Comparison of ENCODE assay signal across 16 mouse cellular contexts in genomic region chr8:109012655-109013054, GRCm38 (mm10).
DNase-seq lines count a peak whose midpoint lies in the region; ATAC-seq lines count a peak whose summit lies in the region.
"Had no signal": no experiment of that assay in that cellular context is flagged by ENCODE, and none has a peak within 500 bp of the region (broad histone marks: within the 10 kb centered on the region; RNA-seq: fewer than 3 reads in every experiment).

No protein-coding gene starts in this region.

- no peaks in the 10 kb centered on the region for H3K27me3 ChIP-seq in forebrain, embryonic 14.5 days (replicated peaks; ENCODE audit: control insufficient read depth, insufficient read depth, low read length)
- H3K27me3 ChIP-seq in forebrain, embryonic 10.5 days (ENCODE audit: poor library complexity, severe bottlenecking): peaks cover 21% of the 10 kb centered on the region; the same call in 1 of the 2 replicates
- no peaks in the 10 kb centered on the region for H3K27me3 ChIP-seq in embryonic facial prominence, embryonic 10.5 days (replicated peaks; ENCODE audit: low read depth, poor library complexity, severe bottlenecking)
- H3K27me3 ChIP-seq in midbrain, embryonic 10.5 days (ENCODE audit: low read depth, poor library complexity, severe bottlenecking): no peaks in the 10 kb centered on the region
- H3K27me3 ChIP-seq in neural tube, embryonic 14.5 days (ENCODE audit: control insufficient read depth, insufficient read depth, low read length): no peaks in the 10 kb centered on the region

- 19% methylated on average over 8 of the region's 8 CpGs for WGBS in forebrain, embryonic 14.5 days
- 34% methylated on average over 8 of the region's 8 CpGs for WGBS in forebrain, embryonic 10.5 days
- WGBS in embryonic facial prominence, embryonic 10.5 days: 44% methylated on average over 8 of the region's 8 CpGs
- WGBS in midbrain, embryonic 10.5 days: 31% methylated on average over 8 of the region's 8 CpGs
- WGBS in neural tube, embryonic 14.5 days: 5% methylated on average over 8 of the region's 8 CpGs

- DNase-seq in forebrain, embryonic 14.5 days (ENCODE audit: low spot score): peak; percentile 60
- DNase-seq in forebrain, embryonic 10.5 days (ENCODE audit: extremely low spot score, low spot score): no peak
- no peak for DNase-seq in embryonic facial prominence, embryonic 10.5 days (ENCODE audit: low spot score)
- no peak for DNase-seq in midbrain, embryonic 10.5 days (ENCODE audit: low spot score)
- no peak for DNase-seq in cerebellum, postnatal 36 days
- DNase-seq in heart, adult 11 months: no peak
- no peak for DNase-seq in kidney, postnatal 4 days
- DNase-seq: adrenal gland, adult 8-10 months; heart, adult 18-20 months; heart, postnatal 36 days; layer of hippocampus, postnatal 36 days; lung, postnatal 14 days; right cerebral cortex, postnatal 25 days; thymus, postnatal 14 days had no signal

- H3K4me3 ChIP-seq in forebrain, embryonic 14.5 days (ENCODE audit: low read depth, low read length): no peak overlapping the region
- no peak overlapping the region for H3K4me3 ChIP-seq in forebrain, embryonic 10.5 days
- H3K4me3 ChIP-seq in embryonic facial prominence, embryonic 10.5 days: no peak overlapping the region
- no peak overlapping the region for H3K4me3 ChIP-seq in midbrain, embryonic 10.5 days
- no peak overlapping the region for H3K4me3 ChIP-seq in neural tube, embryonic 14.5 days (ENCODE audit: low read depth, low read length)

- peak overlapping the region; percentile 67; the same call in 1 of the 2 replicates for H3K27ac ChIP-seq in forebrain, embryonic 14.5 days (ENCODE audit: low read depth, low read length)
- no peak overlapping the region for H3K27ac ChIP-seq in forebrain, embryonic 10.5 days
- H3K27ac ChIP-seq in embryonic facial prominence, embryonic 10.5 days (replicated peaks): peak overlapping the region; percentile 44; the same call in 1 of the 2 replicates
- H3K27ac ChIP-seq in midbrain, embryonic 10.5 days (replicated peaks): peak overlapping the region; percentile 63
- H3K27ac ChIP-seq in neural tube, embryonic 14.5 days (ENCODE audit: low read depth, low read length): peak overlapping the region; percentile 56; the same call in 1 of the 2 replicates

- no peak overlapping the region for H3K9ac ChIP-seq in forebrain, embryonic 14.5 days (ENCODE audit: low read length)
- H3K9ac ChIP-seq in neural tube, embryonic 14.5 days (replicated peaks; ENCODE audit: low read depth, low read length): no peak overlapping the region

- no peak; the same call in 1 of the 2 replicates for ATAC-seq in forebrain, embryonic 14.5 days
- ATAC-seq in neural tube, embryonic 14.5 days (ENCODE audit: low read depth): no peak
- ATAC-seq: forebrain, embryonic 16.5 days had no signal

- H3K4me1 ChIP-seq in forebrain, embryonic 14.5 days (ENCODE audit: control insufficient read depth, insufficient read depth, low read length): no peaks in the 10 kb centered on the region
- peaks cover 19% of the 10 kb centered on the region for H3K4me1 ChIP-seq in forebrain, embryonic 10.5 days
- peaks cover 12% of the 10 kb centered on the region for H3K4me1 ChIP-seq in embryonic facial prominence, embryonic 10.5 days
- peaks cover 17% of the 10 kb centered on the region for H3K4me1 ChIP-seq in midbrain, embryonic 10.5 days
- H3K4me1 ChIP-seq in neural tube, embryonic 14.5 days (ENCODE audit: control insufficient read depth, insufficient read depth, low read length): peaks cover 5% of the 10 kb centered on the region; the same call in 1 of the 2 replicates

- no peak overlapping the region for H3K4me2 ChIP-seq in forebrain, embryonic 14.5 days (ENCODE audit: low read length)
- H3K4me2 ChIP-seq in neural tube, embryonic 14.5 days (ENCODE audit: low read depth, low read length): peak overlapping the region; percentile 3; the same call in 1 of the 2 replicates

- no peaks in the 10 kb centered on the region; the same call in 1 of the 2 replicates for H3K9me3 ChIP-seq in forebrain, embryonic 14.5 days (replicated peaks; ENCODE audit: control insufficient read depth, low read length)
- no peaks in the 10 kb centered on the region for H3K9me3 ChIP-seq in forebrain, embryonic 10.5 days
- H3K9me3 ChIP-seq in embryonic facial prominence, embryonic 10.5 days: no peaks in the 10 kb centered on the region
- H3K9me3 ChIP-seq in midbrain, embryonic 10.5 days (replicated peaks): no peaks in the 10 kb centered on the region
- H3K9me3 ChIP-seq in neural tube, embryonic 14.5 days (ENCODE audit: control insufficient read depth, low read length): no peaks in the 10 kb centered on the region

- no peaks in the 10 kb centered on the region for H3K36me3 ChIP-seq in forebrain, embryonic 14.5 days (ENCODE audit: control insufficient read depth, insufficient read depth, low read length)
- H3K36me3 ChIP-seq in forebrain, embryonic 10.5 days (replicated peaks): no peaks in the 10 kb centered on the region
- H3K36me3 ChIP-seq in embryonic facial prominence, embryonic 10.5 days (replicated peaks): no peaks in the 10 kb centered on the region
- no peaks in the 10 kb centered on the region for H3K36me3 ChIP-seq in midbrain, embryonic 10.5 days
- H3K36me3 ChIP-seq in neural tube, embryonic 14.5 days (ENCODE audit: control insufficient read depth, insufficient read depth, low read length): no peaks in the 10 kb centered on the region
